Mouse (Mus musculus): ENCODE measurements at regions not wholly inside any gene's neighbourhood (a gene's known extent, or its start where the extent isn't known, plus 50 kb on each side); places are given as distances from the start of the nearest gene placed in this dataset.

DNA sequence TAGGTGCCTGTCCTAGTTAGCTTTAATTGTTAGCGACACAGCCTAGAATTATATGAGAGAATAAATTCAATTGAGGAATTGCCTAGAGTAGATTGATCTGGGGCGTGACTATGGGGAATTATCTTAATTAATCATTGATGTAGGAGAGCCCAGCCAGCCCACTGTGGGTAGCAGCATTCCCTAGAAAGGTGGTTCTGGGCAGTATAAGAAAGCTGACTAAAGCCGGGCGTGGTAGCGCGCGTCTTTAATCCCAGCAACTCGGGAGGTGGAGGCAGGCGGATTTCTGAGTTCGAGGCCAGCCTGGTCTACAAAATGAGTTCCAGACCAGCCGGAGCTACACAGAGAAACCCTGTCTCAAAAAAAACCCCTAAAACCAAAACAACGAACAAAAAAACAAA is 156.8 kb upstream of the Zfp618 start:
- no peak for DNase-seq (ENCODE audit: low spot score)

GRCm38 (mm10) chr4:62809048-62809447 is 156.3 kb upstream of the Zfp618 start:
- no peak for DNase-seq (ENCODE audit: low spot score)

DNA sequence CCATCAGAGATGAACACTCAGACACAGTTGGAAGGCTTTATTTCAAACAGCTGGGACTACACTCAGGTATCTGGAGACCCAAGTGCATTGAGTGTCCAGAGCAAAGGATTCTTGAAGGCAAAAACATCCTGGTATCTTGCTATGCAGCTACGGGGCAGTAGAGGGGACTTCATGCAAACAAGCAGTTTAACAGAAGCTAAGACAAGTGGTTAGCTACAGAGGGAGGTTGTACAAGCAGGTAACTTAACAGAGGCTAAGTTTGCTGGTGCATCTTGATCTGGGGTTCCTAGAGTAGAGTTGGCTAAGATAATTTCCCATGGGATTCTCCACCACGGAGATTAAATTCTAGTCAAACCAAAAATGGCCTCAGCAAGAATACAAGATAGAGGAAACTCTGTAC is 145.5 kb upstream of the Zfp618 start:
- DNase-seq (ENCODE audit: low spot score): no peak

GRCm38 (mm10) chr4:62821288-62821687 is 144.1 kb upstream of the Zfp618 start:
- no peak for DNase-seq (ENCODE audit: low spot score)

DNA sequence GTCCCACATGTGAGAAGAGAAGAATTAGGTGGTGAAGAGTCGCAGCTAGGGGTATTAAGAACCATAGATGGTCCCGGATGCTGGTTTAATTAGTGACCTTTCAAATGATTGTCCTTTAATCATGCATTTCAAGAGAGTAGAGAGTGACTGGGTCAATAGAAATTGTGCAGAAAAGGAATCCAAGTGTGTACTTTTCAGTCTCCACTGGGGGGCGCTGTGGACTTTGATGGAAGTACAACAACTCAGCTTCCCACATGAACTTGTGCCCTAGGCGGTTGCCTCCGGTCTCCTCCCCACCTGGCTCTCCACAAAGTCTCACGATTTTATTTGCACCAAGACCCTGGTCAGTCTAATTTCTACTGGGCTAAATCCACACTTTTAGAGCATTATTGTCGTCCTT is 142.8 kb upstream of the Zfp618 start:
- DNase-seq (ENCODE audit: low spot score): peak; percentile 40

GRCm38 (mm10) chr4:62823082-62823481 is 142.3 kb upstream of the Zfp618 start:
- no peak for DNase-seq (ENCODE audit: low spot score)

GRCm38 (mm10) chr4:62823555-62824250 is 141.7 kb upstream of the Zfp618 start:
- DNase-seq (ENCODE audit: low spot score): no peak

DNA sequence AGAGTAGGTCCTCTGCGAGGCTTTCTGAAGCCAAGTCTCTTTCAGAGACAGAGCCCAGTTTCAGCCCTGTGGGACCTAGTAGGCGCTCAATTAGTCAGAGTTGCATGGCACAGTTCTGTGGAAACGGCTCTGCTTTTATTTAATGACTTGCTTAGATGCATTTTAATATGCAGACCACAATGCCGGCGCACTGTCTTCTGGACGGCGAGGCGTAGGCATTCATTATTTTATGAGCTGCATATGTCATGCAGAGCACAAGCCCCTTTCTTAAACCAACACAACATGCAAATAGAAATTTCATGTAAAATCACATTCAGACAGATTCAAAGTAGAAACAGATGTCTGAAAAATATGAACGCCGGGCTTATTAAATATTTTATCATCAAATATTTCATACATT is 140.8 kb upstream of the Zfp618 start:
- no peak for DNase-seq (ENCODE audit: low spot score)

DNA sequence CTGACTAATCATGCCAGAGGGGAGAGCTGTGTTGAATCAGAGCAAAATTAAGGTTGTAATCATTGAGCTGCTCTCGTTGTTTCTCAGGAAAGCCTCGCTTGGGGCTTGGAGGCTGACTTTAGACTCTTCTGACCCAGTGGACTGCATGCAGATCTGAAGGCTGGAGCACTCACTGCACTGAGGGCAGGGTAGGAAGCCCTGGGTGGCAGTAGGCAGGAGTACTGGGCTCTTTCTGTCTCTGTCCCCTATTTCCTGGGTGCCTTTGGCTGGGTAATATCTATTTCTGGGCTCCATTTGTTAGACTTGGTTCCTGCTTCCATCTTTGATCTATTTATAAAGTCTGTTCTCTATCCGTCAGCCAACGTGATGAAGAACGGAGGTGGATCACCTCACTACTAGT is 140.1 kb upstream of the Zfp618 start:
- DNase-seq (ENCODE audit: low spot score): no peak

DNA sequence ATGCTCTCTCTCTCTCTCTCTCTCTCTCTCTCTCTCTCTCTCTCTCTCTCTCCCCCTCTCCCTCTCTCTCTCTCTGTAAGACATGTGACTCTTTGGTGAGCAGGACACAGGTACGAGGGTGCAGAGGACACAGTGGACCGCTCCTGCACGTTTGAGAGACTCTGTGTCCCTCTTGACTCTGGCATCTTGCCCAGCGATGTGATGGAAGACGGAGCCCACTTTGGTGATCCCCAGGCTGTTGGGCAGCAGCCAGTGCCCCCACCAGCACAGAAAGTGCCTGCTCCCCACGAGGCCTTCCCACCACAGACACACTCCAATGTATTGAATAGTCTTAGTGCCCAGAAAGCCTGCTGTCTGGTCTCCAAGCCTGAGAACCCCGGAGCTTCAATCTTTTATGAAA is 136.4 kb upstream of the Zfp618 start:
- DNase-seq (ENCODE audit: low spot score): no peak

GRCm38 (mm10) chr4:62833944-62834343 is 131.4 kb upstream of the Zfp618 start:
- no peak for DNase-seq (ENCODE audit: low spot score)

- no peak for DNase-seq (ENCODE audit: low spot score)
Observed at GRCm38 (mm10) chr4:62836875-62837274, 128.5 kb upstream of the Zfp618 start.

GRCm38 (mm10) chr4:62850526-62850925 is 114.8 kb upstream of the Zfp618 start:
- no peak for DNase-seq (ENCODE audit: low spot score)

DNA sequence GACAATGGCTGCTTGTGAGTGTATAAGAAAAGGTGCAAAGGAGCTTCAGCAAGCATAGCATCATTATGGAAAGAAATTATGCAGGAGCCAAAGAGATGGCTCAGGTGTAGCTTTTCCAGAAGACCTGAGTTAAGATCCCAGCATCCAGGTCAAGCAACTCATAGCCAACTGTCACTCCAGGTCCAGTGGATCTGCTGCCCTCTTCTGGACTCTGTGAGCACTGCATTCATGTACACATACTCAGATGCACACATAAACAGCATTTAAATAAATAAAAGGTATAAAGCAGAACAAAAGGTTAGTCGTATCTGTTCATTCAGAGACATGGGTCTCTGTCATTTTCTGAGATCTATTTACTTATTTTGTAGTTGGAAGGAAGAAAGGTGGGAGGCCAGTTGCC is 112.0 kb upstream of the Zfp618 start:
- no peak for DNase-seq (ENCODE audit: low spot score)

GRCm38 (mm10) chr4:62856406-62856805 is 109.0 kb upstream of the Zfp618 start:
- DNase-seq (ENCODE audit: low spot score): no peak

GRCm38 (mm10) chr4:62862756-62863155 is 102.6 kb upstream of the Zfp618 start:
- DNase-seq (ENCODE audit: low spot score): no peak

- no peak for DNase-seq (ENCODE audit: low spot score)
Observed at GRCm38 (mm10) chr4:62870391-62870983, 94.9 kb upstream of the Zfp618 start.

DNA sequence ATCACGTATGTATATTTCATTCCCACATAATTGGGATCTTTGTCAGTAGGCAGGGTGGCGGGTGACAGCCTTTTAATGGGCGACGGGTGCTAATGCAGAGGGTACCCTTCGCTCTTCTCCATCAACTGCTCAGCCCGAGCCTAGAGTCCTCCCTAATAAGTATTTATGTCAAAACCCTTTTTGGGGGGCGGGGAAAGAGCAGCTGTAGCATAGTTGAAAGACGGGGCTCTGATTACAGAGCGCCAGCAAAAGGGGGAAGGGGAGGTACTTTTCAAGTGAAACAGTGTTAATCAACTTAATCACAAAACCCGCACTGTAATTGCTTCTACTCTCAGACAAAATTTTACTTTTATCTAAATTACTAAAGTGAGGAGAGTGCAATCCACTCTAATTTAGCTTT is 92.8 kb upstream of the Zfp618 start:
- no peak for DNase-seq (ENCODE audit: low spot score)

- no peak for DNase-seq (ENCODE audit: low spot score)
Observed at GRCm38 (mm10) chr4:62873986-62874385, 91.4 kb upstream of the Zfp618 start.

DNA sequence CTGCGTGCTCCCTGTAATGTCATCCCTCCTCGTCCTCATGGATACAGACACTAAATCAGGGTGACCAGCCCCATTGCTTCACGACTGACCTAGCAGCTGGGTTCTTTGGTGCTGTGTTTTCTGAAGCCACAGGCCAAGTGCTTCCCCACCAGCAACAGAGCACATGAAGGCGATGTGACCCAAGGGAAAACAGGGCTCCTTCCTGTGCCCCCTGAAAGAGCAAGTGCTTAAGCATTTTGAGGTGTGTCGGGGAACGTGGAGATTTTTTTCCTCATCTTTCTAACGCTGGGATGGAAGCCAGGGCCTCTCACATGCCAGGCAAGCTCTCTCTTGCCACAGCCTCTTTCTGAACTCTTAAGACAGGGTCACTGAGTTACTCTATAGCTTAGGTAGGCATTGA is 87.3 kb upstream of the Zfp618 start:
- DNase-seq (ENCODE audit: low spot score): no peak

DNA sequence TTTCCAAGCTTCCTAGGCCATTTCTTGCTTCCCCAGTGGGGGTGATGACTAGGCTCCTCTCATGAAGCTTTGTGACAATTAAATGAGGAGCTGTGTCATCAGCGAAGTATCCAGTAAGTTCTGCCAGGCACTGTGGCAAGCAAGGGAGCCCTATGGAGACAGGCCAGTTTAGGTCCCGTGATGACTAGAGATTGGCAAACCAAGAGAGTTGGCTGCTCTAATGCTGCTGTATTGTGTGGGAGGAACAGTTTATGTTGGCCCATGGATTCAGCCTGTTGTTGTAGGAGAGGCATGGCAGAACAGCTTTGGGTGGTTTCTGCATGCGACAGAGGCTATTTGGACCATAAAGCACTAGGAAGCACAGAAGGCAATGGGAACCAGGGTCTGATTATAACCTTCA is 86.4 kb upstream of the Zfp618 start:
- DNase-seq (ENCODE audit: low spot score): no peak

DNA sequence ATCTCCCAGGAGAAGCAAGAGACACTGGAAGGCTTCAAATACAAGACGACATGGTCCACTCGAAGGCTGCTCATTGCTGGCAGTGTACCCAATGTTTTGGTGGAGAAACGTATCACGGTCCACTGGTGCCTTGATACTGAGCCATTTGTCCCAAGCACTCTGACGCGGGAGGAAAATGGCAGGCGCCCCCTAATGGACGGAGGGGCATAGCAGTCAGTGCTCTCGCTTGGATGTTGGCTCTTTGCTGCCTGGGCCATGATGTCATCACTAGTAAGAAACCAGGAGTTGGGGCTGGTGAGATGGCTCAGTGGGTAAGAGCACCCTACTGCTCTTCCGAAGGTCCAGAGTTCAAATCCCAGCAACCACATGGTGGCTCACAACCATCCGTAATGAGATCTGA is 83.5 kb upstream of the Zfp618 start:
- DNase-seq (ENCODE audit: low spot score): no peak

DNA sequence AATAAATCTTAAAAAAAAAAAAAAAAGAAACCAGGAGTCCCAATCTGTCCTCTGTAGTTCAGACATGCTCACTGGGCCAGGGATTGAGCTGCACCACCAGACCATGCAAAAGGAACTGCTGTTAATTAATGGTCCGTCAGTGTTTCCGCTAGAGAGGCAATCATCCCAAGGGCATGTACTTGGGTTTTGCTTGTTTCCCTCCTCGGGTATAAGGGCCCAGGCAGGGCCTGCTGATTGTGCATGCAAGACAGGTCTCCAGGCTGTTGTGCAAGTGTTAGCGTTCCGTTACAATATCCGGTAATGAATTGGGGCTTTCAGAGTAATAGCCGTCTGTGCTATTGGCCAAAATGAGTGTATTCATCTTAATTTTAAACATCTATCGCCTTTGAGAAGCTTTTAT is 83.1 kb upstream of the Zfp618 start:
- DNase-seq (ENCODE audit: low spot score): no peak

GRCm38 (mm10) chr4:62888736-62889135 is 76.6 kb upstream of the Zfp618 start:
- no peak for DNase-seq (ENCODE audit: low spot score)

Data from T-cell, adult 2 months (primary cell).